8 mouse cellular contexts compared by ENCODE assay signal in the genomic region with DNA sequence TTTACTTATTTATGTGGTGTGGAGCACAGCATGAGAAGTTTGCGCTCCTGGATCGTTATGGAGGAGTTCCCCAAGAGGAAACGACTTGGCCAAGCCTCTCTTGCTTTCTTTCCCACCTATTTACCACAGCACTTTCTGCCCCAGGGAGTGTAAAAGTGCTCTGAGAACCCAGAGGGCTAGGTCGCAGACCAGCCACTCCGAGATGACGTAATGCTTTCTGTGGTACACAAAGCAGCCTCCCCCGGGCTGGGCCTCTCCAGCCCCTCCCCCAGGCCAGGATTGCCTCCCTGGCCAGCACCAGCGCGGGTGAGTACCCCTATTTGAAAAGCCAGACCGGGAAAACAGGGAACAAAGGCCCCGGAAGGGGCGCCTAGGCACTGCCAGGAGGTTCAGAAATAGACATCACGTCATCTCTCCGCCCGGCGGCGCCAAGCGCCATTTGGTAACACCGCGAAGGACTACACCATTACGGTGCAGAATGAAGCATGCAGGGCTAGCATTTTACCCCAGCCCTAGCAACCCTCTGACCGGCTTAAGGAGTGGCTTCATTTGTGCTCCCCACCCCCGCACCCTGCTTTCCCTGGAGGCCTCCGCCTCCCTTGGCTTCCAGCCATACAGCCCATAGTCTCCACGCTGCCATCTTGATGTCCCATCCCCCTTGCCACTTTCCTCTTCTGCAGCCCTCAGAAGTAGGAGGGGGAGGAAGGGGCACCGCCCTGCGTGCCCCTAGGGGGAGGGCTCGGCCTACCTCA. TPM values are rescaled to one million over a fixed set of nuclear protein-coding genes. Genes with fewer than 3 reads are reported as not detected.
DNase-seq lines count a peak whose midpoint lies in the region; ATAC-seq lines count a peak whose summit lies in the region.
"Not testable (repeated sequence)": the region's sequence is repeated elsewhere in the genome, so short reads cannot be mapped to it uniquely, and the experiment has no call there.

No protein-coding gene starts in this region.

- H3K4me1 ChIP-seq in hindbrain, embryonic 12.5 days: not testable (repeated sequence)

- not testable (repeated sequence) for H3K9me3 ChIP-seq in hindbrain, embryonic 12.5 days (replicated peaks)

- WGBS in hindbrain, embryonic 12.5 days: under 1% methylated on average over 21 of the region's 28 CpGs

- H3K27ac ChIP-seq in hindbrain, embryonic 12.5 days: peak overlapping the region; percentile 94

- not testable (repeated sequence) for H3K36me3 ChIP-seq in hindbrain, embryonic 12.5 days

- ATAC-seq in hindbrain, embryonic 12.5 days (ENCODE audit: low FRiP score): peak; percentile 86

- peak overlapping the region; percentile 71 for H3K9ac ChIP-seq in hindbrain, embryonic 12.5 days

- not testable (repeated sequence) for H3K27me3 ChIP-seq in hindbrain, embryonic 12.5 days

- peak overlapping the region; percentile 51 for H3K4me2 ChIP-seq in hindbrain, embryonic 12.5 days (replicated peaks)

- peak; percentile 34 for DNase-seq in NIH3T3 (ENCODE audit: low read depth)
- peak; percentile 83 to 84 for DNase-seq in cerebellum, postnatal 14 days
- DNase-seq in frontal cortex, postnatal 14 days (ENCODE audit: low spot score in 2 of 2): peak; percentile 66 to 82
- DNase-seq in layer of hippocampus, adult 9-11 months: peak; percentile 87
- DNase-seq in lung, adult 18-20 months: peak; percentile 57 to 59
- peak; percentile 44 for DNase-seq in neural tube, embryonic 10.5 days (ENCODE audit: extremely low spot score, low spot score)
- peak; percentile 68 for DNase-seq in telencephalon, adult 2 months (ENCODE audit: low read depth, low spot score)

- H3K4me3 ChIP-seq in hindbrain, embryonic 12.5 days: peak overlapping the region; percentile 53

RNA-seq across cellular contexts. Expression of a gene that starts 3.6 kb away (rescaled TPM):
- 153 and 157 TPM in 2 replicates for polyA plus RNA-seq in hindbrain, embryonic 12.5 days (2016; fragmentation: Nextera tagmentation; extraction: Ambion mirVana)

RNA-seq across cellular contexts. Expression of a gene that starts 54.7 kb away (rescaled TPM):
- 43.6 and 47.1 TPM in 2 replicates for polyA plus RNA-seq in hindbrain, embryonic 12.5 days (2016; fragmentation: Nextera tagmentation; extraction: Ambion mirVana)

Comparison
In these comparisons a context has a peak if more than half of its experiments do, and no peak if none do; other contexts are left out.
1. Peak in every context shown above with its lines: DNase-seq, ATAC-seq, H3K4me3 ChIP-seq and H3K27ac ChIP-seq.
2. DNase-seq: peak in every context shown above with its lines; median percentile 87 in layer of hippocampus, adult 9-11 months; 84 in cerebellum, postnatal 14 days; 74 in frontal cortex, postnatal 14 days; 68 in telencephalon, adult 2 months; 58 in lung, adult 18-20 months; 44 in neural tube, embryonic 10.5 days; 34 in NIH3T3.